Mouse (Mus musculus): ENCODE measurements at regions not wholly inside any gene's neighbourhood (a gene's known extent, or its start where the extent isn't known, plus 50 kb on each side); places are given as distances from the start of the nearest gene placed in this dataset.

DNA sequence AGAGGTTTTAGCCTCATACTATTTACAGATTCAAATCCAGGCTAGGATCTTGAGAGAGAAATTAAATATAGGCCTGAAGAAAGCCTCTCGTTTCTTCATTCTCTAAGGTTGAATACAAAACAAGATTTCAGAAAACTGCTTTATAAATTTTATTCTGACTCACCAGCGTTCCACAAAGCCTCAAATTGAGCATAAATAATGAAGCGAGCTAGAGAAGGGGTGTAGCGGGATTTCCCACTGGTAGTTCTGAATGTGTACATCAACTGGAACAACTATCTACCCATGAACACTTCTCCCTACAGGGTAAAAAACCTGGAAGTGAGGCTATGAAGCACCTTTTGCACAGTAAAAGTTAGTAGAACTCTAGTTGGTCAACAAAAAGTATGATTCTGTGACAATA, 72.3 kb upstream of the Adam34 start:
- peak; percentile 2 for DNase-seq (ENCODE audit: low read depth, low spot score)

Measured in brain, adult 2 months (tissue).